Mouse (Mus musculus) liver, postnatal 0 days (tissue): ENCODE results near the gene 1700001F09Rik. TPM values are rescaled to one million over a fixed set of nuclear protein-coding genes. Genes with fewer than 3 reads are reported as not detected.

Experiments used
- polyA plus RNA-seq: library from polyadenylated mRNA; unstranded; fragments of >200 nt; fragmentation: Nextera tagmentation; extraction: Ambion mirVana; gene quantifications from 2 replicates; pipeline ENCODE4 v1.2.1, GENCODE M21; 2015

1700001F09Rik gene
- polyA plus RNA-seq, 1 experiment from 2014 or later: not detected

Other genes starting within 250 kb of the 1700001F09Rik start
- not detected in 2 replicates for gene Gm8104, start 247.2 kb downstream of the 1700001F09Rik start, polyA plus RNA-seq
- not detected in 2 replicates for gene Gm7233, start 167.9 kb downstream of the 1700001F09Rik start, polyA plus RNA-seq
- gene Gm8122, start 112.5 kb downstream of the 1700001F09Rik start, polyA plus RNA-seq: not detected in 2 replicates
- gene Gm8126, start 89.2 kb downstream of the 1700001F09Rik start, polyA plus RNA-seq: not detected in 2 replicates
- gene Gm9732, start 72.8 kb downstream of the 1700001F09Rik start, polyA plus RNA-seq: not detected in 2 replicates
- gene Gm8127, start 54.0 kb downstream of the 1700001F09Rik start, polyA plus RNA-seq: not detected in 2 replicates
- not detected in 2 replicates for gene Gm8138, start 68.5 kb upstream of the 1700001F09Rik start, polyA plus RNA-seq
- gene Gm5799, start 195.8 kb upstream of the 1700001F09Rik start, polyA plus RNA-seq: not detected in 2 replicates
- not detected in 2 replicates for gene Gm17654, start 231.3 kb upstream of the 1700001F09Rik start, polyA plus RNA-seq